Mouse (Mus musculus) lung, postnatal 36 days (tissue): ENCODE measurements around the gene Fibp.
"Not testable (repeated sequence)": the region's sequence is repeated elsewhere in the genome, so short reads cannot be mapped to it uniquely, and the experiment has no call there.

Experiments used
- DNase-seq: peaks from one replicate; pipeline ENCODE4 v3.0.0; 2022; ENCODE audit warnings: mixed read lengths

The Fibp gene

DNA sequence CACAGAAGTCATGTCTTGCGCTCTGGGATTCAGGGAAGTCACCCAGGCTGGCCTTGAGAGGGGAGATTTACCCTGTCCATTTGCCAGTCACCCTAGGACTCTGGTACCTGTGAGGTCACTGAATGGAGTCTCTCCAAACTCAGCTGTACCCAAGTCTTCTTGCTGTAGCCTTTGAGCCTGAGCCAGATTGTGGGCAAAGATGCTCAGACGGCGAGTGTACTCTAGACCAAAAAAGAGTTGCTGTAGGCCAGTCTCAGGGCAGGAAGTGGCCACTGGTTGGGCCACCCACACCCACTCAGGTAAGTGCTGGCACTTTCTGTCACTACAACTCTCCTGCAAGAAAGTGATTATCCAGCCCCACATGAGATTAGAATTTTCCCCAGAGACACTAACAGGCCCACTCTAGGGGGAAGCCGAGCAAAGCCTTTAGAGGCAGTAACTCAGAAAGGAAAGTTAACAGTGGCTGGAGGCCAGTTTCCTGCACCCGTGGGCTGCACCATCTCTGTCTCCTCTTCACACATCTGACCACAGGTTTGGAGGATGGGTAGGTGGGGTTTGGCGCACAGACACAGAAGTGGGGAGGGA, 6.6 kb downstream of the Fibp start:
- no peak for DNase-seq

DNA sequence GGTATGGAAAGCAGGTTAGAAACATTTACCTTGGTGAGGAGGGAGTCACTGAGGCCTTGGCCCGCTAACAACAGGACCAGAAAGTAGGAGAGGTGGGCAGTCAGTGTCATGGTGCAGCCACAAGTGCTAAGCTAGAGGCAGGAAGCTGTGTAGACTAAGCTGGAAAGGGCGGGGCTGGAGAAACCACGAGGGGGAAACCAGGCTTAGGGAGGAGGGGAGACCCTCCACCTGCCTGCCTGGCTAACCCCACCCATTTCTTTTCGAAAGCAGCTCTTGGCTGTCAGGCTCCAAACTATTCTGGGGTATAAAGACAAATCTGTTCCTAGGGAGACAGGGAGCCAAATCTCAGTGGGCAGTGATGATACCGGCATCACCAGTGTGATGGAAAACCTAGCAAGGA, 8.0 kb downstream of the Fibp start, which contains the start of gene Ctsw:
Ctsw (minus strand) TSS at position 134 of the 400 bp plus-strand sequence.
- no peak for DNase-seq

DNA sequence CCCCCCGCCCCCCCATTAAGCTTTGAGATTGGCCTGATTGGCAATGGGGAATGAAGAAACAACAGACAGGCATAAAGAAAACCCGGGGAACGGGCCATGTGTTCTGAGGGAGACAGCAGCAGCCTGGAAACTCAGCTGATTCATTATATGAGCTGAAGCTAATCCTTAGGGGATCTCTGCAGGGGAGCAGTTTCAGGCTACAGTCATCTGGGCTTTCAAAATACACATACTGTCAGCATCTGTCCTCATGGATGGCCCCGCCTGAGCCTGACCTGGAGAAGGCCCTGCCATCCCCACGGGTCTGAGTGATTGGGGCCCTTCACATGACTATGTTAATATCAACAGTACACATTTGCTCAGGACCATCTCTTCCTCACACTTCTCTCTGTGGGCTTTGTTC, 11.4 kb downstream of the Fibp start:
- DNase-seq, result no peak

DNA sequence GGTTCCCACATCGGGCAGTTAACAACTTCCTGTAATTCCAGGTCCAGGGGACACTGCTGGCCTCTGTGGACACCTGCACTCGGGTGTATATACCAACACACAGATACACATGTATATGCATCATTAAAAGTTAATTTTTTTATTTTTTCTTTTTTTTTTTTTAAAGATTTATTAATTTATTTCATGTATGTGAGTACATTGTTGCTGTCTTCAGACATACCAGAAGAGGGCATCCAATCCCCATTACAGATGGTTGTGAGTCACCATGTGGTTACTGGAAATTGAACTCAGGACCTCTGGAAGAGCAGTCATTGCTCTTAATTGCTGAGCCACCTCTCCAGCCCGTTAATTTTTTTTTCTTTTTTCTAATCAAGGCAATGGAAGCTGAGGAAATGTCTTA, 12.4 kb downstream of the Fibp start:
- DNase-seq, result no peak

DNA sequence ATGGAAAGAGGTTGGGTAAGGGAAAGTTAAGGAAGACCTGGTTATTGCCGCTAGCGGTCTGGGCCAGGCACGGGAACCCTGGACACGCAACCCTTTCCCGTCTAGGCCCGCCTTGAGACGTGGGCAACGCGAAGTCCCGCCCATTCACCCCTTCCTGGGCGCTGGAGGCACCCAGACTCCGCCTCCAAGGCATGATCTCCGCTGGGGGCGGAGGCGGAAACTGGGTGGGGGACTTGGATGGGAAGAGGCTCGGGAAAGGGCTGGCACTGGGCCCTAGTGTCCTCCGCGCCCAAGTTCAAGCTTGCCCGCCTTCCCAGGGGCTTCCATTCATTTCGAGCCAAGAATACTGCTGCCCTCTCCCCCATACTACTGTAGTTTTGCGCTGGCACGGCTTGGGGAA, 13.3 kb downstream of the Fibp start, which contains the start of gene Efemp2:
Efemp2 (plus strand) TSS at position 235 of the 400 bp plus-strand sequence.
- peak; percentile 94 for DNase-seq

DNA sequence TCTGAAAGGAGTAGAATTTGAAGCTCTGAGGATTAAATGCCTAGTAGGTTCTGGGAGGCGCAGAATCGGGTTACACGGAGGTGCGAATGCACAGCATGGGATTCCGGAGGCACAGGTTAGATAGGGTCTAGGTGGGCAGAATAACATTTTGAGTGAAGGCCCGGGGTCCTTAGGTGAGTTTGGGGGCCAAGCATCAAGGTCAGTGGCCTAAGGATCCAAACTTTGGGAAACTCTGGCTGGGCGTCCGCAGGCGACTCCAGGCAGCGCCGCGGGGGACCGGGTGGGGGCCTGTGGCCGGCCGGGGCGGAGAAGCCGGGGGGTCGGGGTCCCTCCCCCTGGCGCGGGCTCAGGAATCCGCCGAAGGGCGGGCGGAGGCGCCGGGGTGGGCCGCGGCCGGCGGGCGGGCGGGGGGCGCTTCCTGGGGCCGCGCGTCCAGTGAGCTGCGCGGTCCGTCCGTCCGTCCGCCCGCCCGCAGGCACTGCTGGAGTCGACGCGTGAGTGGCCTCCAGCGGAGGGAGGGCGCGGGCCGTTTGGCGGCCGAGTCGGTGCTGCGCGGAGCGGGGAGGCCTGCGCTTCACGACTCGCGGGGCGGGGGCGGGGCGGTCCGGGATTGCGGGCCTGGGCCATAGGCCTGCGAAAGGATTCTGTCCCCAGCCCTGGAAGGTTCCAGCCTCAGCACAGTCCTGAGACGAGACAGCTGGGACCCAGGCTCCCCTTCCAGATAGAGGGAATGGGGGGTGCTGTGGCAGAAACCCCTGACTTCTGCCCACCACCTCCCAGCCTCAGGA, 14.1 kb downstream of the Fibp start:
- no peak for DNase-seq

DNA sequence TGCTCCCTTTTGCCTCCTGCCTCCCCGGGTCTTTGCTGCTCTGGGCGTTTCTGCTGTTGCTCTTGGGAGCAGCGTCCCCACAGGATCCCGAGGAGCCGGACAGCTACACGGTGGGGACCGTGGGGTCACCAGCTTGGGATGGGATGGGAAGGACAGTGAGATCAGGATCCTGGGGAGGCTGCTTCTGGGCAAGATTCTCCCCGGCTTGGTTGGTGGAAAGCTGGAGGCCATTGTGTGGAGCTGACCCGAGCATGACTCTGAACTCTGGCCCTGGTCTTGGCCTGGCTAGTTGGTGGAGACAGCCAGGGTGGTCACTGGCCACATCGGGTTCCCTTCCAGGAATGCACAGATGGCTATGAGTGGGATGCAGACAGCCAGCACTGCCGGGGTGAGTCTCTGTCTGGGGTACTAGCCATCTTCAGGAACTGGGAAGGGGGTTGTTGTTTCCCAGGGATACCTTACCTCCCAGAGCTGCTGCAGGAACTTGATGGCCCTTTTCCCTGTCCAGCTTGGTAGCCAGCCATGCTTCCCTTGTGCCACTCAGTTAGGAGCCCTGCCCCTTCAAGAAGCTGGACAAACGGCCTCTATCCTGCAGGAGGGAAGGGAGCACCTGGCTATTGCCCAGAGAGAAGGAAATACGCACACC, 14.8 kb downstream of the Fibp start:
- DNase-seq, result no peak

DNA sequence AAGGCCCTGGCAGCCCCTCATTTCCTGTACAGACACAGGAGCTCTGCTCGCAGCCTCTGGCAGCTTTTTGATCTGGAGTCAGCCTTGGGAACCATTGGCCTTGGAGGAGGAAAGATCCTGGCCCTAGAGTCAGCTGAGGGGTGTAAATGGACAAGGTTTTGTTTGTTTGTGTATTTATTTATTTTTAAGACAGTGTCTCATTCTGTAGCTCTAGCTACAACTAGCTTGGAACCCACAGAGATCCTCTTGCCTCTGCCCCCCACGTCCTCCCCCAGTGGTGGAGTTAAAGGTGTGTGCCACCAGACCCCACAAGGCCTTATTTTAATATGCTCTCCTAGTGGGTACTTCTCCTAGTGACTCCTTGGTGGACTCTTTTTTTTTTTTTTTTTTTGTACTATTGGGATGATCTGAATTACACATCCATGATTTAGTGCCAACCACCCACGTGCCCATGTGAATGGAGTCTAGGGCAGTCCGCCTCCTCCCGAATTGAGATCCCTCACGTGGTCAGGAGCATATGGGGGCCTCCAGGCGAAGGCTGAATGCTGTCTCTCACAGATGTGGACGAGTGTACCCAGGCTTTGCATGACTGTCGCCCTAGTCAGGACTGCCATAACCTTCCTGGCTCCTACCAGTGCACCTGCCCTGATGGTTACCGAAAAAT, 16.7 kb downstream of the Fibp start:
- DNase-seq, result no peak

DNA sequence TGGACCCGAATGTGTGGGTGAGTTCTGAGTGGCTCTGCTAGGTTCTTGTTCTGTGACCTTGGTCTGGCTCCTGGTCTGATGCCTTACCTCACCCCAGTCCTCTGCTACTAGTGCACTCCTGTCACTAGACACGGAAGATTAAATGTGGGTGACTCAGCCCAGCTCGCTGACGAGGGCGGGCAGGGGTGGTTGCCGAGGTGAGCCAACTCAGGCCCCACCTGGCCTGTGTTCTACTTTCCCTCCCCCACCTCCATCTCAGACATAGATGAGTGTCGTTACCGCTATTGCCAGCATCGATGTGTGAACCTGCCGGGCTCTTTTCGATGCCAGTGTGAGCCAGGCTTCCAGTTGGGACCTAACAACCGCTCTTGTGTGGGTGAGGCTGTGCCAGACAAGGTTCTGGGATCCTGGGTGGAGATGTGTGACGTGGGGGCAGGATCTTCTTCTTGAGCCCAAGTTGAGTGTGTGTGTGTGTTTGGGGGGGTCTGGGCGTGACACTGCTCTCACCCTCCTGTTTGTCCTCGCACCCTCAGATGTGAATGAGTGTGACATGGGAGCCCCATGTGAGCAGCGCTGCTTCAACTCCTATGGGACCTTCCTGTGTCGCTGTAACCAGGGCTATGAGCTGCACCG, 17.4 kb downstream of the Fibp start:
- no peak for DNase-seq

DNA sequence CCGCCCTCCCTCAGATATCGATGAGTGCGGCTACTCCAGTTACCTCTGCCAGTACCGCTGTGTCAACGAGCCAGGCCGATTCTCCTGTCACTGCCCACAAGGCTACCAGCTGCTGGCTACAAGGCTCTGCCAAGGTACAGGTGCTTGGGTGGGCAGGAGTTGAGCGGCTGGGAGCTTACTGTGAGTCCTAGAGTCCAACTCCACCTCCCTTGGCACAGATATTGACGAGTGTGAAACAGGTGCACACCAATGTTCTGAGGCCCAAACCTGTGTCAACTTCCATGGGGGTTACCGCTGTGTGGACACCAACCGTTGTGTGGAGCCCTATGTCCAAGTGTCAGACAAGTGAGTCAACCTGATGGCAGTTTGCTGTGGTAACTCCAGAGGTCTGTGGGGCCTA, 19.6 kb downstream of the Fibp start:
- no peak for DNase-seq

DNA sequence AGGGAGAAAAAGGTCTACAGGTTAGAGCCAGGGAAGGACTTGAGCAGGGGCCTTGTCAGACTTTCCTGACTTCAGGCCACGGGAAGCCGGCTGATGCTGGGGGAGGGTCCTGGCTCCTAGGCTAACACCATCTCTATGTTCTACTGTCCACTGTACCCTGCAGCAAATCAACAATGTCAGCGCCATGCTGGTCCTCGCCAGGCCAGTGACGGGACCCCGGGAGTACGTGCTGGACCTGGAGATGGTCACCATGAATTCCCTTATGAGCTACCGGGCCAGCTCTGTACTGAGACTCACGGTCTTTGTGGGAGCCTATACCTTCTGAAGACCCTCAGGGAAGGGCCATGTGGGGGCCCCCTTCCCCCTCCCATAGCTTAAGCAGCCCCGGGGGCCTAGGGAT, 21.0 kb downstream of the Fibp start:
- DNase-seq, result no peak

DNA sequence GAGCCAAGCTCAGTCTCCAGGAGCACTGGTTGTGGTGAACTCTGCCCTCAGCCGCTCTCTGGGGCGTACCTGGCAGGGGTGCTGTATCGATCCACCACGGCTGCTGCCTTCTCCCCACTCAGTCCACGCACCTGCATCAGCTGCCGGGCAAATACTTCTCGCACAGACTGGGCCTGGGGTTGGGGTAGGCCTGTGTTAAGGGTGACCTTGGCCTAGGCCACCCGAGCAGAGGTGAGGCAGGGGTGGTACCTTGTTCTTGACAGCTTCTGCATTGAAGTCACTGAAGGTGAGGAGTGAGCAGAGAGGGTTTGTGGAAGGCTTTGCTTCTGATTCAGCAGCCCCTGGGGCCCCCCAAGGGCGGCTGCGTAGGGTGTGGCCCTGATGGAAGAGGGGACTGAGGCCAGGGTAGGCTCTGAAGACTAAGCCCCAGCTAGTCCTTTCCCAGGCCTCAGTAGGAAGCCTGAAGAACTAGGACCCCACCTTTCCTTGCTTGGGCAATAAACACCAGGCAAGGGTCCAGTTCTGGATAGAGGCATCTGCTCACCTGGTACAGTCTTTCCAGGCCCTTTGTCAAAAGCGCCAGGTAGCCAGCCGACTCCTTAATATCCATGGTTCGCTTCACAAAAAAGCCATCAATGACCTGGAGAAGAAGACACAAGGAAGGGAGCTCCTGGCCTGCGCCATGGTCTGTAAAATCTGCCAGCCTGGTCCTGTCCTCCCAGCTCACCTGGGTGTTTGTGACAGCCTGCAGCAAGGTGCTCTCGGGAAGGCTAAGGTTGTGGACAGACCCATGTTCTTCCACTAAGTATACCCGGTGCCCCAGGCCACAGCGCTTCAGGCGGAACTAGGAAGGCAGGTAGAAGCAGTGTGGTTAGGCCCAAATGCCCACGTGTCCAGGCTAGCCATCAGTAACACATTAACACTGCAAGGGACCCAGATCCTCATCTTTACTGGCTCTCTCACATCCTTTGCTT, 23.3 kb downstream of the Fibp start:
- DNase-seq, result no peak

DNA sequence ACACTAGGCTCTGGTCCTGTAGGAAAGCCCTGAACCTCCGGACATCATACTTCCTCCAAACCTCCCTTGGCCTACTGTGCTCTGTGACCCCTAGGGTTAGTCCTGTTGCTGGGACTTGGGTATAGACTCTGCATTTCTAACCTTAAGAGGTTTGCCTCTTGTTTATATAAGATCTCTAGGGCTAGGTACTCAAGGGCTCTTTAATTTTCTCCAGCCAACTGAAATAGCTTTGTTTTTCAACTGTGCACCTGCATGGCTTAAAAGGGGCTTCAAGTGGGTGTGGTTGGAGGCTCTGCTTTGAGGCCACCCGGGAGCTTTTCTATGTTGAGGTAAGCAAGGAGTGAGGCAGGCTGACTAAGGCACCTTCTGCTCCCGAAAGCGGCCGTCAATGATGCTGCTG, 24.1 kb downstream of the Fibp start:
- DNase-seq, result peak; percentile 30

DNA sequence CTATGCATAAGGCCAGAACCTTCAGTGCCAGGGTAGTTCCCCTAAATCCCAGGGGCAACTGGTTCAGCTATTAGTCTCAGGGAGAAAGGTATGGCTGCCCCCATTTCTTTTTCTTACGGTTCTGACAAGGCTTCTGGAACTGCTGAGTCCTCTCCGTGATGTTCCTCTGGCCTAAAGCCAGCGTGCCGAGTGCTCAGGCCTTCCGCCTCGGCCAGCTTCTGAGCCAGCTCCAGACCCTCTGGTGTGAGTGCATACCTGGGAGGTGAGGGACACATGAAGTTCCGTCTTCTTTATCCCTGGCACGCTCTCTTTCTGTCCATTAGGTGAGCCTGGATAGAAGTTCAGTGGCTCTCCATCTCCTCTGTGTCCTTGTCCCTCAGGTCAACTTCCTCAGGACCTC, 25.0 kb downstream of the Fibp start:
- no peak for DNase-seq

DNA sequence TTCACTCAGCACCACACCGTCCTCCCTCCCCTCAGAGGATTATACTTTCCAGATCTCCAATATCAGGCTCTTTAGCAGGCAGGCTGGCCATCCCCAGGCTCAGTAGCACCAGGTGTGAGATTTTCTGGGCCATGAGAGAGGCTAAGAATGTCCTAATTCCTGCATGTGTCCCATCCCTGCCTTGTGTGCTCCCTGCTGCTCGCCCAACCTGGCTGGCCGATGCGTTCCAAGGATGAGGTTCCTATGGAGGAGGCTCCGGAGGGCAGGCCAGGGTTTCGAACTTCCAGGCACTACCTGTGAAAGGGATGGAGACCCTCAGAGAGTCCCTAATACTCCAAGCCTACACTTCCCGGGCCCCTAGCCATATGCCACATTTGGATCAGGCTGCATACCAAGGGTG, 25.4 kb downstream of the Fibp start:
- no peak for DNase-seq

DNA sequence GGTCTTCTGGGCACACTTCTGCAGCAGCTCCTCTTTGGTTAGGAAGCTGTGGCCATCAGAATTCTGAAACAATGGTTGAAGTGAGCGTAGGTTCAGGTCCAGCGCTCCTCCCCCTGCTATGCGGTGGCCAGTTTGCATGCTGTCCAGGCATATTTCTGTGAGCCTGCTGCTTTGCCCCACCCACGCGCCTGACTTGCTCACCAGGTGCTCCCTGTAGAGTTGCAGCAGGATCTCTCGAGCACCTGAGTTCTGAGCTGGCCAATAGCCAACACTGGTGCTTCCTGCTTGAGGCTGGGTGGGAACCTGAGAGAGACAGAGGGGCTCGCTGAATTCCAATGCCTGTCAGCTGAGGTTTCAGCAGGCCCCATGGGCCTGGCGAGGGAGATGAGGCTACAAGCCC, 25.9 kb downstream of the Fibp start:
- peak; percentile 73 for DNase-seq

DNA sequence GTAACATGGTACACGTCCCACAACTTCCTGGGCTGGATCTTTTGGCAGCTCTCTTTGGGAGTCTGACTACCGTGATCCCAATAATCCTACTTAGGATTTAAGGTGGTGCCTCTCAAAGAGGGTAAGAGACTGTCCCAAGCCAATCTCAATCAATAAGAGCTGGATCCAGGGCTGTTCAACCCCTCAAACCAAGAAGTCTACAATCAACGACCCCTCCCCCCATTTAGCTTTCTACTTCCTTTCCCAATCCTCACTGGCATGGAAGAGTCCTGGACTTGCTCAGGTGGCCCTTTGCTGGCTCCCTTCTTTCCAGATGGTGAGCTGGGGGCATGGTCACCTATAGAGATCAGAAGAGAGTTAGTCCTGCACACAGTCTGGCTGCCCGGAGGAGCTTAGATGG, 26.4 kb downstream of the Fibp start:
- no peak for DNase-seq

DNA sequence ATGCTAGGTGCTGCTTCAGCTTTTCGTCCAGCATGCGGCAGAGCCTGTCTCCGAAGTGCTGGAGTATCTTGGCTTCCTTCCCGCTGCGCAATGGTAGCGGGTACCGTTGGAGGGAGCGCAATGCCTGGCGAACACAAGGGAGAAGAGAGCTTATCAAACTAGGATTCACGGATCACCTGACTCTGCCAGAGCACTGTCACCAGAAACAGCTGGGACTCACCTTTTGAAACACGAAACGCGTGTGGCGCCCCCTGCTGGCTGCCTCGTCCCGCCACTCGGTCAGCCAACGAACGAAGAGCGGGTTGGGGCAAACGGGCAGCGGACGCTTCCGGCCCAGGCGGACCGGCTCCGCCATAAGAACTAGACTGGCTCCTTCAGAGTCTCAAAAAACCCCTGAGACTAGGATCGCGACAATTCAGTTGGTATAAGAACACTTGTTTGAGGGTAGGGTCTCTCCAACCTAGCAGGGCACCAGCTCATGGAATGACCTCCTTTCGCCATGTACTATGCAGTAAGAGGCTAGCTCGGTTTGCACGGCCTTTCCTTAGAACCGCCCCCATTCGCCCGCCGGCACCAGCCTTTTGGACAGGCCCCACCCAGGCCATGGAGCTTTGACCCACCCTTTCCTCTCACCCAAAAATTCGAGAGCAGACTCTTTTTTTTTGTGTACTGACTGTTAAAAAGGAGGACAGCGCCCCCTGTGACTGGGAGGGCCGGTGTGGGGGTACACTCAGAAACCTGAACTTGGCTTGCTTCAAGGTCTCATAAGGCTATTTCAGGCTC, 27.5 kb downstream of the Fibp start, which contains the start of gene Mus81:
Mus81 (minus strand) TSS at position 635 of the 783 bp plus-strand sequence.
- DNase-seq, result peak; percentile 98

DNA sequence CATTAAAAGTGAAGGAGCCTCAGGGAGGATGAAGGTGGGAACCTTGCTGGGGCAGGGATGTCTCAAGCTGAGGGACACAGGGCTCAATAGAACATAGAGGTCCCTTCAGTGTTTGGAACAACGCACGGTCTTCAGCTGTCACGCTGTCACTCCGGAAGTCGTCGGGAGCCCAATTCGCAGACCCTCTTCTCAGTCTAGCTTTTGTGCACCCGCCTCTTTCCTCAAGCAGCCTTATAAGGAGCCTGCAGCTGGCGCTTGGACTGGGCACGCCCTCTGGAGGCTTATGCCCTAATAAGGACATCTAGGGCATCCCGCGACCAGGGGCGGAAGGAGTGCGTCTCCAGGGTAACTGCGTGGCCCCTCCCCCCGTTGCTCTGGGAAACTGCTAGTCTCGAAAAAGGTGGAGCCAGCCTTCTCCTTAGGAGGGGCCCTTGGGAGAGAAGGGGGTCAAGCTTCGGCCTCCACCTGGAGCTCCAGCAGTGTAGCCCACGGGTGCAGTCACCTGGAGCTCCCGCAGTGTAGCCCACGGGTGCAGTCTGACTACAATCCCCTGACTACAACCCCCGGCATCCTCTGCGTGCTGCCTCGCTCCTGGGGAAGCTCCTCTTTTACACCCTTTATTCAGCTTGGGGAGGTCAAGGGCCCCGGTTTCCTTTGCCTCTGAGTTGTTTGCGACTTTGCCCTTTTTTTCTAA, 28.6 kb downstream of the Fibp start:
- peak; percentile 99 for DNase-seq

DNA sequence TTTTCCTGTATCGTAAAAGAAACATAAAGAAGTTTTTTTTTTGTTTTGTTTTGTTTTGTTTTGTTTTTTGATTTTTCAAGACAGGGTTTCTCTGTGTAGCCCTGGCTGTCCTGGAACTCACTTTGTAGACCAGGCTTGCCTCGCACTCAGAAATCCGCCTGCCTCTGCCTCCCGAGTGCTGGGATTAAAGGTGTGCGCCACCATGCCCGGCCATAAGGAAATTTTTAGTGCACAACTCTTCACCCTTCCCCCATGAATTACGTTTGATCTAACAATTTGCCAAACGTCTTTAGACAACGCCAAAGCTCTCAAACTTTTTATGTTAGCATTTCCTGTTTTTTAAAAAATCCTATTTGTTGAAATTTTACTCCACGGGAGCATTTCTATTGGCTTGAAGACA, 29.3 kb downstream of the Fibp start:
- not testable (repeated sequence) for DNase-seq
